In the genomic region with DNA sequence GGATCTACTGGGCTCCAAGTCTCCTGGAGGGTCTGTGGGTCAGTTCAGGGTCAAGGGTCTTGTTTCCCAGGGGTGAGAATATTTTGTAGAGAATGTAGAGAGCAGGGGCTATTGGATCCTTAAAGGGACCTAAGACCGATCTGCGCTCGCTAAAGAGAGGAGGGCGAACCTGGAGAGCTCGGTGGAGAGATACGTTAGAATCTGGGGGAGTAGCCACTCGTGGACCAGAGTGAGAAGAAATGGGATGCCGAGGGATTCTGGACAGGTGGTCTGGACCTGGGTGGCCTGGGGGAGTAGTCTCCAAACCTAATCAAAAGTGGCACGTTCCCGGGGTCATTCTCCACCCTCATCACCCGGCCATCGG, we compare ENCODE assay signal across 8 mouse cellular contexts. TPM values are rescaled to one million over a fixed set of nuclear protein-coding genes. Genes with fewer than 3 reads are reported as not detected.
DNase-seq lines count a peak whose midpoint lies in the region; ATAC-seq and TF ChIP-seq lines count a peak whose summit lies in the region.

No protein-coding gene starts in this region.

- TF ChIP-seq CTCF in bone marrow, adult 2 months (IDR thresholded peaks at IDR 0.05; ENCODE audit: control insufficient read depth, insufficient read depth, low read length): no peak

- 2% methylated on average over 12 of the region's 12 CpGs for WGBS in heart, embryonic 14.5 days
- under 1% methylated on average over 12 of the region's 12 CpGs for WGBS in bone marrow, adult 2 months
- 2% methylated on average over 12 of the region's 12 CpGs for WGBS in hindbrain, embryonic 10.5 days
- 0% methylated on average over 12 of the region's 12 CpGs for WGBS in midbrain, embryonic 11.5 days

- H3K9me3 ChIP-seq in heart, embryonic 14.5 days (ENCODE audit: control insufficient read depth, low read length): 0 out of 2 replicates have a peak, but pooled peaks cover 3% of the 10 kb centered on the region
- H3K9me3 ChIP-seq in hindbrain, embryonic 10.5 days: no peaks in the 10 kb centered on the region
- no peaks in the 10 kb centered on the region for H3K9me3 ChIP-seq in midbrain, embryonic 11.5 days (ENCODE audit: control insufficient read depth, low read length)

- no peak for DNase-seq in heart, adult 8-10 months (ENCODE audit: low spot score)
- DNase-seq in hindbrain, embryonic 10.5 days (ENCODE audit: low spot score): no peak
- DNase-seq in midbrain, embryonic 11.5 days (ENCODE audit: low spot score, missing footprints): peak; percentile 91
- DNase-seq in yolk sac, embryonic 10.5 days (ENCODE audit: low spot score): no peak
- DNase-seq in cerebellum, adult 9-10 months: no peak
- no peak for DNase-seq in left cerebral cortex, postnatal 4 days

- intact Hi-C loops in left cerebral cortex, postnatal 4 days (cut with DNase I): no loop called here

- H3K4me3 ChIP-seq in heart, embryonic 14.5 days (ENCODE audit: control insufficient read depth in 1 of 2, insufficient read depth in 1 of 2, low read depth in 1 of 2, low read length in 2 of 2): peak overlapping the region; percentile 44 to 49
- peak overlapping the region; percentile 71 for H3K4me3 ChIP-seq in bone marrow, adult 2 months (replicated peaks; ENCODE audit: control insufficient read depth, low read depth, low read length)
- H3K4me3 ChIP-seq in hindbrain, embryonic 10.5 days: peak overlapping the region; percentile 63
- peak overlapping the region; percentile 41 for H3K4me3 ChIP-seq in midbrain, embryonic 11.5 days (ENCODE audit: low read depth, low read length)

- no peak for TF ChIP-seq POLR2A in bone marrow, adult 2 months (IDR thresholded peaks at IDR 0.05; ENCODE audit: borderline replicate concordance, control insufficient read depth, low read depth, low read length)

- peaks cover 32% of the 10 kb centered on the region for H3K27me3 ChIP-seq in heart, embryonic 14.5 days (ENCODE audit: control insufficient read depth, insufficient read depth, low read length)
- H3K27me3 ChIP-seq in hindbrain, embryonic 10.5 days (ENCODE audit: insufficient read depth, poor library complexity, severe bottlenecking): peaks cover 41% of the 10 kb centered on the region
- H3K27me3 ChIP-seq in midbrain, embryonic 11.5 days (ENCODE audit: control insufficient read depth, insufficient read depth, low read length): peaks cover 22% of the 10 kb centered on the region

- peak overlapping the region; percentile 48 for H3K9ac ChIP-seq in heart, embryonic 14.5 days (ENCODE audit: low read length)
- peak overlapping the region; percentile 54 for H3K9ac ChIP-seq in midbrain, embryonic 11.5 days (ENCODE audit: low read length)

- H3K36me3 ChIP-seq in heart, embryonic 14.5 days (ENCODE audit: control insufficient read depth, insufficient read depth, low read length): no peaks in the 10 kb centered on the region
- H3K36me3 ChIP-seq in hindbrain, embryonic 10.5 days: no peaks in the 10 kb centered on the region
- no peaks in the 10 kb centered on the region for H3K36me3 ChIP-seq in midbrain, embryonic 11.5 days (ENCODE audit: control insufficient read depth, insufficient read depth, low read length)

- H3K4me2 ChIP-seq in heart, embryonic 14.5 days (ENCODE audit: low read length): peak overlapping the region; percentile 96
- H3K4me2 ChIP-seq in midbrain, embryonic 11.5 days: peak overlapping the region; percentile 92

- no peak for ATAC-seq in heart, embryonic 14.5 days (ENCODE audit: insufficient number of reproducible peaks, insufficient read depth, low FRiP score, low read depth)
- no peak for ATAC-seq in midbrain, embryonic 11.5 days (ENCODE audit: low FRiP score)

- H3K27ac ChIP-seq in heart, embryonic 14.5 days (replicated peaks in 1 of 2; ENCODE audit: control insufficient read depth in 1 of 2, insufficient read depth in 1 of 2, low read depth in 2 of 2, low read length in 2 of 2): no peak overlapping the region
- H3K27ac ChIP-seq in bone marrow, adult 2 months (ENCODE audit: control insufficient read depth, insufficient read depth, low read depth, low read length, poor library complexity): peak overlapping the region; percentile 64
- peak overlapping the region; percentile 45; the same call in 1 of the 2 replicates for H3K27ac ChIP-seq in hindbrain, embryonic 10.5 days
- H3K27ac ChIP-seq in midbrain, embryonic 11.5 days (ENCODE audit: low read depth, low read length): no peak overlapping the region

- H3K4me1 ChIP-seq in heart, embryonic 14.5 days (ENCODE audit: control insufficient read depth in 2 of 2, insufficient read depth in 2 of 2, low read length in 2 of 2): peaks cover 8 to 16% of the 10 kb centered on the region in 2 experiments; a peak in 3 of 4 replicates
- H3K4me1 ChIP-seq in bone marrow, adult 2 months (ENCODE audit: control insufficient read depth, insufficient read depth, low read length): peaks cover 6% of the 10 kb centered on the region
- H3K4me1 ChIP-seq in hindbrain, embryonic 10.5 days (replicated peaks): peaks cover 19% of the 10 kb centered on the region
- peaks cover 13% of the 10 kb centered on the region for H3K4me1 ChIP-seq in midbrain, embryonic 11.5 days (ENCODE audit: control insufficient read depth, insufficient read depth, low read length)

RNA-seq across cellular contexts. Expression of gene Tuba8, which starts 0.4 kb away (rescaled TPM):
- polyA plus RNA-seq in heart, embryonic 14.5 days (2014; fragmentation: Nextera tagmentation; extraction: Ambion mirVana): 0.18 TPM in 1 of 2 replicates, not detected in the other
- 100 to 1,000 TPM; 175 to 206 (median 179) TPM for total RNA-seq in heart, adult 8-10 months (2022)
- 15.5 and 30.1 TPM in 2 replicates for polyA plus RNA-seq in bone marrow, adult 2 months (2011; ENCODE audit: insufficient read depth, insufficient read length, low replicate concordance, missing spikeins)
- polyA plus RNA-seq in hindbrain, embryonic 10.5 days (2016; fragmentation: Nextera tagmentation; extraction: Ambion mirVana): 0.30 and 0.41 TPM in 2 replicates
- polyA plus RNA-seq in midbrain, embryonic 11.5 days (2014; fragmentation: Nextera tagmentation; extraction: Ambion mirVana): 0.25 and 0.51 TPM in 2 replicates
- under 1 TPM; 0.40 to 0.82 TPM for total RNA-seq in left cerebral cortex, postnatal 4 days (2021)

RNA-seq across cellular contexts. Expression of gene Pex26, which starts 27.4 kb away (rescaled TPM):
- polyA plus RNA-seq in heart, embryonic 14.5 days (2014; fragmentation: Nextera tagmentation; extraction: Ambion mirVana): 3.0 and 5.9 TPM in 2 replicates
- total RNA-seq in heart, adult 8-10 months (2022): 1 to 10 TPM; 5.9 to 6.6 (median 6.3) TPM
- polyA plus RNA-seq in bone marrow, adult 2 months (2011; ENCODE audit: insufficient read depth, insufficient read length, low replicate concordance, missing spikeins): 1.4 and 2.4 TPM in 2 replicates
- 9.2 and 10.1 TPM in 2 replicates for polyA plus RNA-seq in hindbrain, embryonic 10.5 days (2016; fragmentation: Nextera tagmentation; extraction: Ambion mirVana)
- polyA plus RNA-seq in midbrain, embryonic 11.5 days (2014; fragmentation: Nextera tagmentation; extraction: Ambion mirVana): 5.7 and 5.8 TPM in 2 replicates
- 10 to 100 TPM; 15.2 to 15.6 TPM for total RNA-seq in left cerebral cortex, postnatal 4 days (2021)

RNA-seq across cellular contexts. Expression of gene Usp18, which starts 34.8 kb away (rescaled TPM):
- polyA plus RNA-seq in heart, embryonic 14.5 days (2014; fragmentation: Nextera tagmentation; extraction: Ambion mirVana): 1.7 and 1.8 TPM in 2 replicates
- 1 to 10 TPM in 1 of 4 experiments, under 1 TPM in 3; 0.69 to 1.1 (median 0.93) TPM for total RNA-seq in heart, adult 8-10 months (2022)
- 16.0 and 16.5 TPM in 2 replicates for polyA plus RNA-seq in bone marrow, adult 2 months (2011; ENCODE audit: insufficient read depth, insufficient read length, low replicate concordance, missing spikeins)
- 0.73 and 0.88 TPM in 2 replicates for polyA plus RNA-seq in hindbrain, embryonic 10.5 days (2016; fragmentation: Nextera tagmentation; extraction: Ambion mirVana)
- polyA plus RNA-seq in midbrain, embryonic 11.5 days (2014; fragmentation: Nextera tagmentation; extraction: Ambion mirVana): 0.77 and 1.0 TPM in 2 replicates
- total RNA-seq in left cerebral cortex, postnatal 4 days (2021): not detected

Comparison
In these comparisons a context has a peak if more than half of its experiments do, and no peak if none do; other contexts are left out.
1. H3K27ac ChIP-seq: peak in bone marrow, adult 2 months (single experiment) and hindbrain, embryonic 10.5 days (single experiment); none in heart, embryonic 14.5 days (0 of 2) and midbrain, embryonic 11.5 days (single experiment).
2. RNA of gene Tuba8, which starts 0.4 kb away (polyA plus RNA-seq): 15.5 to 30.1 TPM in bone marrow, adult 2 months; 0.25 to 0.51 TPM in midbrain, embryonic 11.5 days, 0.30 to 0.41 TPM in hindbrain, embryonic 10.5 days and 0.18 TPM in heart, embryonic 14.5 days; every median in the first group is over 10 times any median in the second.
3. Peak in every context shown above with its lines, with median percentiles within 50 percentile points of each other: H3K4me3 ChIP-seq.